Mouse (Mus musculus): ENCODE data around the gene Tmem72. TPM values are rescaled to one million over a fixed set of nuclear protein-coding genes. Genes with fewer than 3 reads are reported as not detected.

Gene Tmem72
- polyA plus RNA-seq, 1 experiment: 0.04 TPM

- H3K4me1 ChIP-seq (ENCODE audit: control insufficient read depth, insufficient read depth, low read length): peaks cover under 1% of the 10 kb centered on the region; the same call in 1 of the 2 replicates
- WGBS: 88% methylated on average over 10 of the region's 10 CpGs
- DNase-seq: no peak
- H3K4me3 ChIP-seq (replicated peaks; ENCODE audit: extremely low read depth, low read depth, low read length): no peak overlapping the region
- TF ChIP-seq POLR2A (IDR thresholded peaks at IDR 0.05; ENCODE audit: borderline replicate concordance, extremely low read depth, low read depth, low read length) (no peak), CTCF (IDR thresholded peaks at IDR 0.05; ENCODE audit: insufficient read depth, low read length) (no peak)
These were observed 86.9 kb downstream of the Tmem72 start for GRCm38 (mm10) chr6:116629766-116630165.

Other genes with a start within 250 kb of the Tmem72 start
- not detected in 2 replicates for gene Olfr211, start 227.8 kb downstream of the Tmem72 start, polyA plus RNA-seq (2012; rRNA removed)
- gene Olfr212, start 210.4 kb downstream of the Tmem72 start, polyA plus RNA-seq (2012; rRNA removed): not detected in 2 replicates
- gene Olfr213, start 178.5 kb downstream of the Tmem72 start, polyA plus RNA-seq (2012; rRNA removed): not detected in 2 replicates
- gene Gm5580, start 165.8 kb downstream of the Tmem72 start, polyA plus RNA-seq (2012; rRNA removed): not detected in 2 replicates
- not detected in 2 replicates for gene Olfr214, start 162.7 kb downstream of the Tmem72 start, polyA plus RNA-seq (2012; rRNA removed)
- gene Olfr215, start 132.7 kb downstream of the Tmem72 start, polyA plus RNA-seq (2012; rRNA removed): not detected in 2 replicates
- gene Zfp422, start 87.9 kb downstream of the Tmem72 start, polyA plus RNA-seq (2012; rRNA removed): 8.4 and 16.2 TPM in 2 replicates
- 59.8 and 70.1 TPM in 2 replicates for gene Depp1, start 66.3 kb downstream of the Tmem72 start, polyA plus RNA-seq (2012; rRNA removed)
- gene Rassf4, start 43.0 kb downstream of the Tmem72 start, polyA plus RNA-seq (2012; rRNA removed): 18.1 and 20.6 TPM in 2 replicates